Mouse (Mus musculus) CH12.LX (cell line): ENCODE results near the gene Tmem165. TPM values are rescaled to one million over a fixed set of nuclear protein-coding genes. Genes with fewer than 3 reads are reported as not detected.

Experiments used
- DNase-seq: peaks from one replicate; pipeline ENCODE4 v3.0.0-alpha.2; 2013; ENCODE audit errors: extremely low read depth
- H3K27ac ChIP-seq: 2 replicates; pipeline ENCODE4 v1.5.1; 2012; ENCODE audit warnings: low read depth, mild to moderate bottlenecking, control low read depth, moderate library complexity; ENCODE audit not compliant: insufficient read depth
- H3K27me3 ChIP-seq: replicated peaks from 2 replicates; pipeline ENCODE3; 2012; ENCODE audit warnings: inconsistent platforms
- H3K36me3 ChIP-seq, 2 experiments: replicated peaks in 1 of 2; 2 replicates each; pipeline versions ENCODE3 to v1.6.1; 2012; ENCODE audit warnings: inconsistent platforms in 1 of 2, low read length in 1 of 2, mild to moderate bottlenecking in 1 of 2, mixed read lengths in 1 of 2, moderate library complexity in 1 of 2; ENCODE audit not compliant: control insufficient read depth in 1 of 2, insufficient read depth in 1 of 2
- H3K4me1 ChIP-seq, 2 experiments: 2 replicates each; pipeline ENCODE4 v1.6.1; 2012; ENCODE audit warnings: inconsistent platforms in 1 of 2, moderate library complexity in 1 of 2; ENCODE audit not compliant: insufficient read depth in 2 of 2, control insufficient read depth in 1 of 2
- H3K4me2 ChIP-seq: 2 replicates; pipeline ENCODE4 v1.6.1; 2012; ENCODE audit warnings: low read depth, mild to moderate bottlenecking, control low read depth; ENCODE audit not compliant: poor library complexity, insufficient read depth, severe bottlenecking
- H3K4me3 ChIP-seq, 3 experiments: fragments of 150-350 bp in 1 of 3; sonication (generic) in 1 of 3; replicated peaks in 1 of 3; 2 replicates each; pipeline versions ENCODE3 to v1.5.1; 2011 to 2012; ENCODE audit warnings: low read depth in 2 of 3, low read length in 2 of 3, mild to moderate bottlenecking in 2 of 3, moderate library complexity in 2 of 3, control low read depth in 1 of 3, improper control_type of control experiment in 1 of 3, inconsistent platforms in 1 of 3, mixed read lengths in 1 of 3; ENCODE audit not compliant: poor library complexity in 1 of 3
- H3K79me2 ChIP-seq: replicated peaks from 2 replicates; pipeline ENCODE4 v1.6.1; 2012; ENCODE audit warnings: mild to moderate bottlenecking, moderate library complexity; ENCODE audit not compliant: control insufficient read depth, poor library complexity, insufficient read depth, severe bottlenecking; ENCODE audit errors: extremely low read depth
- H3K9ac ChIP-seq: 2 replicates; pipeline ENCODE4 v1.6.1; 2012; ENCODE audit warnings: low read depth, mild to moderate bottlenecking, control low read depth, moderate library complexity; ENCODE audit not compliant: insufficient read depth
- H3K9me3 ChIP-seq: replicated peaks from 2 replicates; pipeline ENCODE3; 2012; ENCODE audit warnings: low read length, inconsistent platforms, mixed read lengths
- BHLHE40 ChIP-seq: IDR thresholded peaks from 2 replicates; pipeline ENCODE4 v1.6.1; 2011; ENCODE audit warnings: mild to moderate bottlenecking, low read depth, low read length, improper control_type of control experiment
- GABPA ChIP-seq: IDR thresholded peaks from 2 replicates; pipeline ENCODE4 v1.6.1; 2012; ENCODE audit warnings: low read depth, low read length, improper control_type of control experiment, inconsistent platforms; ENCODE audit not compliant: insufficient replicate concordance
- HCFC1 ChIP-seq: IDR thresholded peaks from 2 replicates; pipeline ENCODE4 v1.6.1; 2012; ENCODE audit warnings: low read depth, mild to moderate bottlenecking, inconsistent platforms, low read length, improper control_type of control experiment
- IRF4 ChIP-seq: IDR thresholded peaks from 2 replicates; pipeline ENCODE4 v1.6.1; 2014; ENCODE audit warnings: low read depth, mild to moderate bottlenecking, inconsistent platforms, low read length, improper control_type of control experiment
- JUND ChIP-seq: conservative IDR thresholded peaks from 2 replicates; pipeline ENCODE4 v1.6.1; 2011; ENCODE audit warnings: low read depth, low read length, improper control_type of control experiment
- KAT2A ChIP-seq: IDR thresholded peaks from 2 replicates; pipeline ENCODE4 v1.6.1; 2012; ENCODE audit warnings: low read length, improper control_type of control experiment, inconsistent platforms; ENCODE audit not compliant: insufficient replicate concordance
- MAFK ChIP-seq: IDR thresholded peaks from 2 replicates; pipeline ENCODE4 v1.6.1; 2011; ENCODE audit warnings: low read length, improper control_type of control experiment; ENCODE audit not compliant: insufficient replicate concordance
- MAX ChIP-seq: IDR thresholded peaks from 2 replicates; pipeline ENCODE4 v1.6.1; 2011; ENCODE audit warnings: low read length, improper control_type of control experiment
- MAZ ChIP-seq: IDR thresholded peaks from 2 replicates; pipeline ENCODE4 v1.6.1; 2012; ENCODE audit warnings: low read depth, mild to moderate bottlenecking, inconsistent platforms, low read length, improper control_type of control experiment, moderate library complexity
- MEF2A ChIP-seq: IDR thresholded peaks from 2 replicates; pipeline ENCODE4 v1.6.1; 2014; ENCODE audit warnings: low read depth, mild to moderate bottlenecking, inconsistent platforms, low read length, improper control_type of control experiment, borderline replicate concordance
- MXI1 ChIP-seq: IDR thresholded peaks from 2 replicates; pipeline ENCODE4 v1.6.1; 2011; ENCODE audit warnings: mild to moderate bottlenecking, low read depth, low read length, improper control_type of control experiment
- MYC ChIP-seq: IDR thresholded peaks from 2 replicates; pipeline ENCODE4 v1.6.1; 2011; ENCODE audit warnings: low read depth, mild to moderate bottlenecking, improper control_type of control experiment, low read length
- NELFE ChIP-seq: IDR thresholded peaks from 2 replicates; pipeline ENCODE4 v1.6.1; 2011; ENCODE audit warnings: low read depth, low read length, improper control_type of control experiment
- PAX5 ChIP-seq: IDR thresholded peaks from 2 replicates; pipeline ENCODE4 v1.6.1; 2012; ENCODE audit warnings: low read length, inconsistent platforms, mixed read lengths
- POLR2A ChIP-seq: IDR thresholded peaks from 2 replicates; pipeline ENCODE4 v1.6.1; 2011; ENCODE audit warnings: low read depth, mild to moderate bottlenecking, improper control_type of control experiment, low read length
- RAD21 ChIP-seq: IDR thresholded peaks from 2 replicates; pipeline ENCODE4 v1.6.1; 2011; ENCODE audit warnings: low read depth, mild to moderate bottlenecking, low read length, improper control_type of control experiment, moderate library complexity
- SIN3A ChIP-seq: IDR thresholded peaks from 2 replicates; pipeline ENCODE4 v1.6.1; 2012; ENCODE audit warnings: low read length, improper control_type of control experiment, inconsistent platforms
- SMC3 ChIP-seq: IDR thresholded peaks from 2 replicates; pipeline ENCODE4 v1.6.1; 2011; ENCODE audit warnings: low read depth, low read length, improper control_type of control experiment
- UBTF ChIP-seq: IDR thresholded peaks from 2 replicates; pipeline ENCODE4 v1.6.1; 2012; ENCODE audit warnings: low read depth, mild to moderate bottlenecking, inconsistent platforms, low read length, improper control_type of control experiment, moderate library complexity
- USF1 ChIP-seq: IDR thresholded peaks from 2 replicates; pipeline ENCODE4 v1.6.1; 2014; ENCODE audit warnings: low read depth, mild to moderate bottlenecking, inconsistent platforms, low read length, improper control_type of control experiment
- USF2 ChIP-seq: conservative IDR thresholded peaks from 2 replicates; pipeline ENCODE4 v1.6.1; 2011; ENCODE audit warnings: low read depth, low read length, improper control_type of control experiment
- ZC3H11A ChIP-seq: IDR thresholded peaks from 2 replicates; pipeline ENCODE4 v1.6.1; 2012; ENCODE audit warnings: low read depth, mild to moderate bottlenecking, inconsistent platforms, low read length, improper control_type of control experiment
- ZMIZ1 ChIP-seq: IDR thresholded peaks from 2 replicates; pipeline ENCODE4 v1.6.1; 2012; ENCODE audit warnings: low read depth, mild to moderate bottlenecking, inconsistent platforms, low read length, improper control_type of control experiment
- ZNF384 ChIP-seq: IDR thresholded peaks from 2 replicates; pipeline ENCODE4 v1.6.1; 2012; ENCODE audit warnings: low read depth, low read length, improper control_type of control experiment, inconsistent platforms
- dilution Hi-C: fragments of 300-500 bp; cut with MboI; formaldehyde crosslinking; loops from 2 replicates; pipeline ENCODE4 v1.14.3; 2020; ENCODE audit warnings: low sequenced_read_pairs; ENCODE audit not compliant: extremely low pct_unique_long_range_greater_than_20kb, extremely low pct_ligation_motif_present
- in situ Hi-C: fragments of 300-500 bp; cut with MboI; formaldehyde crosslinking; loops from 3 replicates; pipeline ENCODE4 v1.14.3; 2019; ENCODE audit warnings: low sequenced_read_pairs, low pct_ligation_motif_present, low pct_unique_long_range_greater_than_20kb, mixed read lengths
- polyA plus RNA-seq: library from polyadenylated mRNA; unstranded; fragments of >175 nt; gene quantifications from 2 replicates; pipeline ENCODE4 v1.2.1, GENCODE M21; 2012; ENCODE audit warnings: low read depth; ENCODE audit not compliant: insufficient read length
- total RNA-seq, 2 experiments: library from RNA; depleted of rRNA; stranded (reverse); fragments of 300-350 nt in 1 of 2; fragments of >200 nt in 1 of 2; gene quantifications; 2 replicates each; pipeline ENCODE4 v1.2.3; 2012 to 2014

The Tmem165 gene
- total and polyA plus RNA-seq, 3 experiments = 64.2 to 144 (median 96.2) TPM

DNA sequence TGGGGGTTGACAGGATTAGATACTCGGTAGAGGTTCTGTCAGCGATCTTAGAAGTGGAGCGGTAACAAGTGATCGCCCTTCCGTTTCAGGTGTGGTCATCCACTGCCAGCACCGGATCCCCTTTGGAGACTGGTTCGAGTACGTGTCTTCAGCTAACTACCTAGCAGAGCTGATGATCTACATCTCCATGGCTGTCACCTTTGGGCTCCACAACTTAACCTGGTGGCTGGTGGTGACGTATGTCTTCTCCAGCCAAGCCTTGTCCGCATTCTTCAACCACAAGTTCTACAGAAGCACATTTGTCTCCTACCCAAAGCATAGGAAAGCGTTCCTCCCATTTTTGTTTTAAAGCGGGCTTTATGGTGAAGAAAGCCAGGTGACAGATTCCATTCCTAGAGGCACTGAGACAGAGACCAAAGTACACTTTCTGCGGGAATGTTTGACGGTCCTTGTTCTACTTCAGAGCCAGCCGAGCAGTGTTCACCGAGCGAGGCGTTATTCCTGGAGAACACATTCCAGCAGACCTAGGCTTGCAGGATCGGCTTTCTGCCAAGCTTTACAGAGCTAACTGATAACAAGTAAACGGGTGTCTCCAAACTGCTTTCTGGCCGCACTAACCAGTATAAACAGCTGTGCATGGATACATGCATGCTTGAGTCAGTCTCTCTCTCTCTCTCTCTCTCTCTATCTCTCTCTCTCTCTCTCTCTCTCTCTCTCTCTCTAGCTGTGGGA is 29.1 kb upstream of the Tmem165 start:
- no peak for DNase-seq
- Histone ChIP-seq H3K9ac (no peak overlapping the region), H3K27ac (no peak overlapping the region), H3K9me3 (peaks cover 2% of the 10 kb centered on the region), H3K27me3 (no peaks in the 10 kb centered on the region), H3K36me3 (peaks cover 10 to 59% of the 10 kb centered on the region in 2 experiments), H3K4me1 (peaks cover 0 to 16% of the 10 kb centered on the region in 2 experiments; a peak in 2 of 4 replicates), H3K4me2 (no peak overlapping the region), H3K4me3 (no peak overlapping the region), H3K79me2 (no peaks in the 10 kb centered on the region)
- no peak for TF ChIP-seq MAX
- no peak for TF ChIP-seq USF2
- no peak for TF ChIP-seq USF1
- TF ChIP-seq MEF2A = no peak
- no peak for TF ChIP-seq NELFE
- no peak for TF ChIP-seq MYC
- no peak for TF ChIP-seq HCFC1
- no peak for TF ChIP-seq UBTF
- TF ChIP-seq KAT2A = no peak
- TF ChIP-seq RAD21 = no peak
- TF ChIP-seq MAFK = no peak
- no peak for TF ChIP-seq POLR2A
- no peak for TF ChIP-seq IRF4
- no peak for TF ChIP-seq ZMIZ1
- TF ChIP-seq PAX5 = no peak
- in situ Hi-C loops = no loop called here
- dilution Hi-C loops = no loop called here

DNA sequence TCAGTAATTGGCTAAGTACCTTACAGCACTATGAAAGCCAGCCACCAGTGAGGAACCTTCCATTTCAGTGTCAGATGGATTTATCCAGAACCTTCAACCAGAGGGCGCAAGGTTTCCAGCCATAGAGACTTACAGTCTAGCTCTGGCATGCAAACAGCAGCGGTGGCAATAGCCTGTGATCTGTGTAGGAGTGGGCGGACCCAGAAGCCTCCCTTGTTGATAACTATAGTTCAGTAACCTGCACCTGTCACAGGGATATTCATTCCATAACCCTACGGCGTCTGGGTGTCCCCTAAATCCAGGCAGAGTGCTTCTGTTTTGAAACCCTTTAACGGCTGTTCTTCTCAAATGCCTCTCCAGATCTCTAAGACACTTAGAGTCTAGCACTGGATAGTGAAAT is 24.1 kb upstream of the Tmem165 start:
- Histone ChIP-seq H3K4me1 (peaks cover 0 to 16% of the 10 kb centered on the region in 2 experiments; a peak in 3 of 4 replicates), H3K9me3 (peaks cover 2% of the 10 kb centered on the region), H3K36me3 (peaks cover 7 to 18% of the 10 kb centered on the region in 2 experiments), H3K27me3 (no peaks in the 10 kb centered on the region), H3K4me3 (no peak overlapping the region), H3K4me2 (no peak overlapping the region), H3K27ac (no peak overlapping the region), H3K9ac (no peak overlapping the region), H3K79me2 (no peaks in the 10 kb centered on the region)
- dilution Hi-C loops = no loop called here
- in situ Hi-C loops = no loop called here
- no peak for DNase-seq
- TF ChIP-seq MXI1 (no peak), SMC3 (peak; percentile 9; the same call in 1 of the 2 replicates), RAD21 (peak; percentile 19), MAZ (no peak), JUND (no peak), SIN3A (no peak), ZC3H11A (no peak), BHLHE40 (no peak), ZNF384 (no peak), UBTF (no peak), MYC (no peak), ZMIZ1 (no peak), GABPA (no peak)
